Mouse (Mus musculus): ENCODE data around the gene Tenm2.

The Tenm2 gene

DNA sequence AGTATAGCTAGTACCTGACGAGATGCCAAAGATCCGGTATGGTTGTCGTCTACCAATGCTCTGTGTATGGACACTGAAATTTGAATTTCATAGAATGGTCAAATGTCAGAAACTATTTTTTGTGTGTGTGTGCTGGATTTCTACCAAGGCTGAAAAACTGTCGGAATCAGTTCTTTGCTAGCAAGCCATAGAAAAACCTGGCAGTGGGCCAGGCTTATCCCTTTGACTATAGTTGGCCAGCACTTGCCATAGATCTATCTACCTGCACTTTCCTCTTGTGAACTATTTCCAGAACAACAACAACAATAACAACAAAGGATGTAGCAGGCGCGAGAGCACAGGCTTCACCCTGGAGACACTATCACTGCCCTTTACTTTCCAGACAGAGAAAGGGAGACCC lies 1098.5 kb downstream of the Tenm2 start:
- no peak for DNase-seq (ENCODE audit: low spot score in 2 of 2)

DNA sequence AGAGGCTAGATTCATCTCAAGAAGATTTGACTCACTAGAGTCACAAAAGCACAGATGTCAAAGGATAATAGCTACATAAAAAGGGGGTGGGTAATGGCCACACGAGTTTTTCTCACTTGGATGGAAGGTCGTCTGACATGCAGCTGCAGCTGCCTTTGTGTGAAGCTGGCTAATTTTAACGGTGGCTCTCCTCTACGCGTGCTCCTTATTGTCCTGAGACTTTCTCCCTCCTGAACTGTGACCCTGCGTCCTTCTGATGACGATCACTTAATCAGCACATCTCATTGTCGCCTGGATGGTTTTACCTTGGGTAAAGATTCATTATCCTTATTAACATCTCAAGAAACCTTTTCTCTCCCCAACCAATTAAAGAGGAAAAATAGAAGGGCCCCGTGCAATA lies 1101.1 kb downstream of the Tenm2 start:
- no peak for DNase-seq (ENCODE audit: low spot score in 2 of 2)

DNA sequence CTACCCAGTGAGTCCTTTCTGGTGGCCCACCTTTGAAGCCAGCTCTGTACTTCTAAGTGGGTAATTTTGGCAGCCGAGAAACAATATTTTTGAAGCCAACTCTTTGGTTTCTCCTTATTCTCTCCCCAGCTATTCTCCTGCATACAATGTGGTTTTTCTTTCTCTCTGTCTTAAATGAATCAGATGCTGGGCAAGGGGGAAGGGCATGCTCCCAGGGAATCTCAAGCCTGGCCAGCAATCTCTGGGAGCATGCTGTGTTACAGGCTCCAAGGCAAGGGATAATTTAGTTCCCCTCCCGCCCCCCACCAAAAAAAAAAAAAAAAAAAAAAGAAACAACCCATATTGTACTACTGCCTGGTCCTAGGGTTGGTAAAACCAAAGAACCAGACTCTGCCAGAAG lies 1112.5 kb downstream of the Tenm2 start:
- DNase-seq (ENCODE audit: low spot score in 2 of 2), result no peak

DNA sequence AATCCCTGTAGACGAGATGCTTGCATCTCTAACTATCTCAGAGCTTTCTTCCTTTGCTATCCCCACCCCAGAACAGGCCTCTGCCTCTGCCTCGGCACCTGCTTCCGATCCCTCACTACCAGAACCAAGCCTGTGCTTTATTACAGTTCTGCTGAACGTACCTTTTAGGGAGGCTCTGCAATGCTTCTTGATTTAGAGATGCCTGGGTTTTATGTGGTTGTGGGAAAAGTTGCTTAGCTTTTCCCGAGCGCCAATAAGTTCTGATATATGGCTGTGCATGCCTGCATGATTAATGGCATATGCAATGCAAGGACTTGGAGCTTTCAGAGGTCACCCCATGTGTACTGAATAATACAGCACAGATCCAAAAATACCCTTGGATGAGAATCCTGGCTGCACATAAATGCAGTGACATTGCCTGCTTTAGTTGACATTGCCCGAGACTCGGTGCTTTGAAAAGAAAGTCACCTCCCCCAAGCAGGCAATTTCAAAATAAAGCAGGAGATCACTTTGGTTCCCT lies 1114.3 kb downstream of the Tenm2 start:
- DNase-seq (ENCODE audit: low spot score in 2 of 2), result no peak

DNA sequence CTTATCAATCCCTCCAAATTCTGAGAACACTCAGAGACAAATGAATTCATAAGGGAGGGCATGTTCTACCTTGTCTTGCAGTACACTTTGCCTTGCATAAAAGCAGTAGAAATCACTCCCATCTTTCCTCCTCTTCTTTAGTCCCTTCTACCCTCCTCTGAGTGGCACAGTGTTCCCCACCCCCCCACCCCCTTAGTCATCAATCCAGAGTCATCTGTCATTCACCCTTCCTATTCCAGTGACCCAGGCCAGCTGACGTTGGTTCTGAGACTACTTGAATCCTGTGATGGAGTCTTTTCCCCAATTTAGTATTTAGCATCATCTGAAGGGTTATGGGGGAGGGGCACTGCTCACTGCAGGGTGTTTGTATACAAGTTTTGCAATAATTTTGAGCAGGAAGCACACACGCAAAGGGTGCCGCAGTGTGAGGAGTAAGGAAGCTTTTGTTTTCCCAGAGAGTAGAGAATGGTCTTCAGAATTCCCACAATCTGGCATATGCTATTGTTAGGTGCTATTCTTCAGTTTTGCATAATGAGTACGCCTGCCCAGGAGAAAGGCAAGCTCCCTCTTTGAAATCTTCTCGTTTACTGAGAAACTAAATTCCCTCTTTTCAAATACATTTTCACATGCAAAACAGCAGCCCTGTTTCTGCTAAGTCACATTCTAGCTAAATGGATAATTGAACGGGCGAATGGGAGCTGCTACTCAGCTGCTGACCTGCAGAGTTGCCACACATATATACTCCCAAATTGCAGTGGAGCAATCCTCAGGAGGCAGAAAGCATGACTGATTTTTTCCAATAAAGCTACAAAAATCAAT lies 1115.0 kb downstream of the Tenm2 start:
- no peak for DNase-seq (ENCODE audit: low spot score in 2 of 2)

DNA sequence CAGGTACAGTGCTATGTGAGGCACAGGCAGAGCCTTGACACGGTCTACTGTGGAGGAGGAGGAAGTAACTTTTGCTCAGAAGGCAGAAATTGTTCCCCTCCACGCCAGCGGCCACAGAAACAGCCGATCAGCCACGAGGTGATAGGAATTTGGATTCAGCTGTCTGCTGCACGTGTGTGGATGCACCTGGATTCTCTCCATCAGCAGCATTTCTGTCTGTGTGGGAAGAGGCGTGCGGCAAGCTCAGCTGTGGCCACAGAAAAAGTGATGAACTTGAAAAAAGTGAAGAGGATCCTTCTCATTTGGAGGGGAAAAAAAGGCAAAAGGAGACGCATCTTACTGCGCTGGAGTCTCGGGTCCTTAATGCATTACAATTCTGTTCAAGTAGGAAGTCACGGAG lies 1122.4 kb downstream of the Tenm2 start:
- no peak for DNase-seq (ENCODE audit: low spot score in 2 of 2)

DNA sequence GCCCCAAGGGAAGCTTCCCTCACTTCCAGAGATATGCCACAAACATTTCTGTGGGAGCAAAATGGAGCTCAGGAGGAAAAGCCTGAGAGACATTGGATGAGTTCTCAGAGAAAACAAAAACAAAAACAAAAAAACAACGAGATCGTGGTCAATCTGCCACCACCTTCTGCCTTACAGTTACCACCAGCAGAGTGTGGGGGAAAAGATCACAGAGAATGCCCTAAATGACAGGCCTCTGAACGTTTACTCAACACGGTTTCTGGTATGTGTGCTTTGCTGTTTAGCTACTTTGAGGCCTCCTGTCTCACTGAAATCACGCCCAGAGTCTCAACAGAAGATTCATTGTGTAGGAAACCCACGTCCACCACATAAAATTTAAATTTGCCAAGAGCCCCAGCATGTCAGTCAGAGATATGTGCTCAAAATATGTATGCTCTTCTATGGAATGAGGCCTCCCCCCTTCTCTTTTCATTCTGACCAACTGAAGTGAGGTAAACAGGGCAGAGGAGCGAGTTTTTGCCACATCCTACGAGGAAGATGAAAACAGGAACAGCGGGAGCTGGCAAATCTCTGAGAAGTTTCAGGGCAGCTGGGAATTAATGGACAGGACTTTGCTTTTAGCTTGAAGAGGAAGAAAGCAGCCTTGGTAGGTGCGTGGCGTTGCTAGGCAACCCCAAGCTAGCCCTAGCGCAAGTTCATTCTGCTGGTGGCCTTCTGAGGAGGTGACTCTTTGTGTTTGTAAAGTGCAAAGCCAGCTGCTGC lies 1126.6 kb downstream of the Tenm2 start:
- no peak for DNase-seq (ENCODE audit: low spot score in 2 of 2)

DNA sequence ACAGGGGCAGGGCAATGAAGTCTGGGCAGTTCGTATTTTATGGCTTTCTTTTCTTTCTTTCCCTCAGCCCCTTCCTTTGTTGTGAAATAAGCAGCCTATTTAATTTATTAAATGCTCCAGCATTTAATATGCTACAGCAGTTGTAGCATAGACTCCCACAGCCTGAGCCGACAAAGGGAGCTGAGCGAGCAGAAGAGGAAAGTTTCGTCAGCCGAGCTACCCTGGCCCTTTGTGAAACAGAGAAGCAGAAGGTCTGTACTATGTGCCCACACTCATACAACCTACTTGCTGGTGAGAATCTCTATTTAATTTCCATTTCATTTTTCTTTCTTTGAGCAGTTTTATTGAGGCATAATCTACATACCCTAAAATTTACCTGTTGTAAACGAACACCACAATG lies 1127.9 kb downstream of the Tenm2 start:
- DNase-seq (ENCODE audit: low spot score in 2 of 2), result no peak

DNA sequence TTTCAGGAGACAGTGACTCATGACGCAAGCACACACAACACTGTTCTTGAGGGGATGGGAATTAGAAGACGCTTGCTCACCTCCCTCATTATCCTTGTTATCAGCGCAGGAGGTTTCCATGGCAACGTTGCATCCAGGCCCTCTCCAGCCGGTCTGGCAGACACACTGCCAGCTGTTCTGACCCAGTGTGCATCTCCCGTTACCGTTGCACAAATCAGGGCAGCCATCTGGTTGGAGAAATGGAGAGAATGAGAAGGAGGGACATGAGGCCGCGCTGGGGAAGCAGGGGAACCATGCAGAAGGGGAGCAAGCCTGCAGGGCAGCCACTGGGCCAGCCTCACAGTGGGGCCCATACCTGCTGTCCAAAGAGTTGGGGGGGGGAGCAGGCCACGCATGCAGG lies 1129.1 kb downstream of the Tenm2 start:
- no peak for DNase-seq (ENCODE audit: low spot score in 2 of 2)

DNA sequence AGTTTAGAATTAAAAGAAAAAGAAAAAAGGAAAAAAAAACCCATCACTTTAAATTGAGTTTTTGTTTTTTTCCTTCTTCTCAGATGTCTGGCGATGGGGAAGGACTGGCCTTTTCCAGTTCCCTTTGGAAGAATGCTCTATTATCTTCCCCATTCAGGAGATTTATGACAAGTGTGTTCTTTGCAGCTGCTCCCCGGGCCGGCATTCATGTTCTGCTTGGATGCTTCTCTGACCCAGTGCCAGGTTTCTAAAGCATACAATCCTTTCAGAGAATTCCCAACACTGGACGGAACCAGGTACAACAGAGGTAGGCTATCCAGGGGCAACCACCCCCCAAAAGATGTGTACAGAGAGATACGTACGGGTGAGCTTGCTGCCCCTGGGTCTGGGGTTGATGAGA lies 1132.2 kb downstream of the Tenm2 start:
- no peak for DNase-seq (ENCODE audit: low spot score in 2 of 2)

DNA sequence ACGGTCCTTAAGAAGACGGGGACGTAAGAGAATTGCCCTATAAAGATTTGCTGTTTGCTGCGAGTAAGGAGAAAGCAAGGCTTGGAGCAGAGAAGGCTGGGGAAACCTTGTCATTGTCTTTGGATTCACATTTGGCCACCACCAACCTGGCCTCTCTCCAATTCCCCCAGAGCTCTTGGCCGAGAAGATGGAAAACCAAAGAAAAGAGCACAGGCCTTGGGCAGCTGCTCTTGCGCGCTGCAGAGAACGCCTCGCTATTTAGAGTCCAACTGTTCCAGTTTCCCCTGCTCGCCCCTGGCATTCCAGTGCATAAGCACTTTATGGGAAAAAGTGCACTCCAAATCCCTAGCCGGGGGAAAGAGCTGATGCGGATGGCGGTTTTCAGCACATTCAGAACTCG lies 1139.5 kb downstream of the Tenm2 start:
- no peak for DNase-seq (ENCODE audit: low spot score in 2 of 2)

DNA sequence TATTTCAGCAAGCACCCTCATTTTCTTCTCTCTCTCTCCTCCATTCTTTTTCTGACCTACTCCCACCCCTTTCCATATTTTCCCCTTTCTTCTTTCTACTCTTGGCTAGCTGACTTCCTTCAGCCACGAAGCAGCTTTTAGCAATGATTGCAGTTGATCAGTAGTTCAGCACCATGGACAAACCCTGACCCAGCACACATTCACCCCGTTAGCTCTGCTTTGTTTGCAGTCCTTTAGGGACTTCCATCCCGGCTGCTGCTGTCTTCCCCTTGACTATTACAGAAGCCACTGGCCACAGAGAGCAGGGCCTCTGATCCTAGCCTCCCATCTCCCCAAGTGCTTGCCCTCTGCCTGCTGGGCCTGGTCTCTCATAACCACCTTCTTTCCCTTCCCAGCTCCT lies 1145.6 kb downstream of the Tenm2 start:
- DNase-seq (ENCODE audit: low spot score in 2 of 2), result no peak

DNA sequence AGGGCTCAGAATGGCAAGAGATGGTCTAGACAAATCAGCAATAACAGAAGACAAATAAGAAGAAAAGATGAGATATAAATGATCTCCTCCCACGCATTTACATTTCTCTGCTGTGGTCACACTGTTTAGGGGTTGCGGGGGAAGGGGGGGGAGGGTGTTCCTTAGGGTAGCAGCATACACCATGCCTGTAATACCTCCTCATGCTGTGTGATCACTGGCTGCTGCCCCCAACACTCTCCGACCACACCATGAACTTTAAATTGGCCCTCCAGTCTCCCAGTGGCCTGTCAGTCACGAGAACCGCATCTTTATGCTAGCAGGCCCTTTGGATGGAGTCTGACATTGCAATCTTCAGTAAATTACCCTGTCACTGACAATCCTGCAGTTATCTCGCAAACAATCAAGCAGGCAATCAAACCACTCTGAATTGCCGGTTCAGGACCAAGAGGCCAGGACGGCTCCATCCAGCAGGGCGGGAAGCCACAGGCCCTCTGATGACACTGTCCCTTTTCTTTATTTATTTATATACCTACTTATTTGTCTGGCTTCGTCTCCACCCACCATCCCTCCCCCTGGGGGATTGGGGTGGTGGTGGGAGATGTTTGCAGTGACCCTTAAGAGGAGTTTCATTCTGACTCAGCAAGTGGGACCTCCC lies 1154.2 kb downstream of the Tenm2 start:
- DNase-seq (ENCODE audit: low spot score in 2 of 2), result no peak

DNA sequence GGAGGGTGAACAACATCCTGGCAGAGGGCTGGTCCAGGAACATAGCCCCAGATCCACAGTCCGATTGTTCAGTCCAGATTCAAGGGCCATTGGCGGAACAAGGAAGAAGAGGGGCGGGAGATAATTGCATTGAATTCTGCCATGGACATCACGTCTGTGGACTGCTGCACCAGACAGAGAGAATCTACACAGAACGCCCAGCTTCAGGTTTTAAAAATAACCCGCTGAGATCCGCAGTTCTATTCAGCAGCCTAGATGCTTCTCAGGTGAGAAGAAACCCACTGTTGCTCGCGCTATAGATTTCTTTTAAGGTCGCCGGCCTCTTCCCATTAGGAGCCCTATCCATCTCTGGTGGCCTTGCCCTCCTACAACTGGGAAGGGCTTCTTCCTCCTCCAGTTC lies 1155.0 kb downstream of the Tenm2 start:
- DNase-seq (ENCODE audit: low spot score in 2 of 2), result no peak

DNA sequence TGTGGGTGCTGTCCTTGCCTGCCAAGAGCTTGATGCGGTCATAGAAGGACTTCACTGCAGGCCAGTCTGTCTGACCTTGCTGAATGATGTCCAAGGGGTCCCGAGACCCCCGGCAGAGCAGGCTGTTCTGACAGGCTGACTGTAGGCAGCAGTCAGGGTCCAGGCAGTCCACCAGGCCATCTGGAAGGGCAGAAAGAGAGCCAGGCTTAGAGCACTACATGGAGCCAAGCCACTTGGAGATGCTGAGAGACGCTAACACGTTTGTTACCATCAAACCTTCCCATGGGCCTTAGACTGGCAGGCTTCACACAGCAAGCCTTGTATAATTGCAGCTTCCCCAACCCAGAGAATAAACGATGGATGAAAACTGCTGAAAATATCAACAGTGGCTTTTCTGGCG lies 1157.4 kb downstream of the Tenm2 start:
- DNase-seq (ENCODE audit: low spot score in 2 of 2), result no peak

DNA sequence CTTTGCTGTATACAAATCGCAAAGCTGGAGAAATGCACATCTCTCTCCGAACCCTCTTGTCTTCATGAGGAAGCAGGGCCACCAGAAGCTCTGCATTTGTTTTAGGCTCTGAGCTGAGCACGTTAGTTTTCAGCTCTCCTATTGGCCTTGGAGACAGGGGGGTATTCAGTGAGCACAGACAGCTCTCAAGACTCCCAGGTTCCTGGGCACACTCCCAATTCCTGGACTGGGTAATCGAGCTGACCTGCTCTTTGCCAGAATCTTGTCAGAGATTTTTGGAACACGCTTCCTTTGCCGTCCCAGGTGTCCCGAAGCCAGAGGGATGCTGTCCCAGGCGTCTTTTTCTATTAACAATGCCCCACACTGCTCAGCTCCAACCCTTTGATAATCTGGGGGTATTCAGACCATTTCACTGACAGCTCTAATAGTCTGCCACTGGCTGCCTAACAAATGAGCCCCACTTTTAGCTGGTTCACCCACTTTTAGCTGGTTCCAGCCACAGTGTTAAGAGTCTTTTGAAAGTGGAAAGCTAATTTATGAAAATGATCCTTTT lies 1161.7 kb downstream of the Tenm2 start:
- no peak for DNase-seq (ENCODE audit: low spot score in 2 of 2)

DNA sequence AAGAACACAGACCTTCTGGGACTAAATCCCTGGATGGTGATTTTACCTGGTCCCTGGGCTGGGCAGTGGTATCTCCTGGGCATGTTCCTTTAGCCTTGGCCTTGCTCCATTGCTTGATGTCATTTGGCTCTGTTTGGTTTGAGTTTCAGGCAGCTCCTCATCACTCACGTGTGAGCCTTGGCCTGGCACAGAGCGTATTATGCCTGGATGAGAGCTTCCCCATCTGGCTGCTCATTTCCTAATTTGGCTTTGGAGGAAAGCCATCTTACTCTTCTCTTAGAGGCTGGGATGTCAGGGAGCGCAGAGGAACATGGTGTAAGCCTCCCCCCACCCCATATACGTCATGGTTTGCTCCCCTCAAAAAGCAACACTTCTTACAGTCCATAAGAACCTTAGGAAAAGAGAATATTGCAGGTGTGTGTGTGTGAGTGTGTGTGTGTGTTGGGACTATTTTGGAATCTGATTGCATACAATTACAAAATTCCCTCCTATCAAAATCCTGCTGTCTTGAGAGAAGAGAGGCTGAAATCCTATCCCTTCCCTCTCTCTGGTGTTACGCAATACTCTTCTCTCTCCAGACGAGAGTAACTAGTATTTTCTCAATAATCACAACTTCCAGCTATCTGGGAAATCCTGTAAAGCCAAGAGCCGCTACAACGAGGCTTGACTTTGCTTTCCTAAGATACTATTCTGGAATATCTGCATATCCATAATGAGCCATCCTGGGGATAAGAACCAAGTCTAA lies 1162.5 kb downstream of the Tenm2 start:
- DNase-seq (ENCODE audit: low spot score in 2 of 2), result no peak

DNA sequence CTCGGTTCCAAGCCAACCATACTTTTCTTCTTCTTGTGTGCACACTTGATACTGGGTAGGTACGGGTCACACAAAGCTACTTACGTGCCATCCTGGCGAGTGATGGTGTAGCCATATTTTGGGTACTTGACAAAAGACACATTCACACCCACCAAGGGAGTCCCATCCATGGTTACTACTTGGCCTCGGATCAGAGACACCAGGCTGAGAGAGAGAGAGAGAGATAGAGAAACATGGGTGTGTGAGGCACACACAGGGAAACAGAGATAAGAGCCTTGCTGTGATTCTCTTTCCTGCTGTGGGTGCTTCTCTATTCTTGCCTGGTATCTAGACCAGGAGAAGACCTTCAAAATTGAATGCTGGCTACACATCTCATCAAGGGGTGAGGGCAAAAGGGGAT lies 1163.1 kb downstream of the Tenm2 start:
- no peak for DNase-seq (ENCODE audit: low spot score in 2 of 2)

DNA sequence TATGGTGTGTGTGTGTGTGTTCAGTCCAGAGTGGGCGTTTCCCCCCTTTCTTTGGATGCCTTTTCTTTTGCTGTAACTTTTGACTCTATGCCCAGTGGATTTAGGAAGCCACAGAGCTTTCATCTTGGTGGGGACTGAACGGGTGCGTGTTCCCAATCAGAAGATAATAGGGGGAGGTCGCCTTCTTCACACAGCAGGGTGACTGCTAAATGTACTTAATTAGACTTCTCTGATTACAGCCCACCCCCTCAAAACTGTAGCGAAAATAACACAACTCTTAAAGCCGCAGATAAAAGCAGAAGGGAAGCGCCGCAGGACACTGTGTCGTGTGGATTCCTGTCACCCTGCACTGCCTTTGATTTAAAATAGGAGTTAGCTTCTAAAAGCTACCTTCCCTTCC lies 1163.7 kb downstream of the Tenm2 start:
- no peak for DNase-seq (ENCODE audit: low spot score in 2 of 2)

DNA sequence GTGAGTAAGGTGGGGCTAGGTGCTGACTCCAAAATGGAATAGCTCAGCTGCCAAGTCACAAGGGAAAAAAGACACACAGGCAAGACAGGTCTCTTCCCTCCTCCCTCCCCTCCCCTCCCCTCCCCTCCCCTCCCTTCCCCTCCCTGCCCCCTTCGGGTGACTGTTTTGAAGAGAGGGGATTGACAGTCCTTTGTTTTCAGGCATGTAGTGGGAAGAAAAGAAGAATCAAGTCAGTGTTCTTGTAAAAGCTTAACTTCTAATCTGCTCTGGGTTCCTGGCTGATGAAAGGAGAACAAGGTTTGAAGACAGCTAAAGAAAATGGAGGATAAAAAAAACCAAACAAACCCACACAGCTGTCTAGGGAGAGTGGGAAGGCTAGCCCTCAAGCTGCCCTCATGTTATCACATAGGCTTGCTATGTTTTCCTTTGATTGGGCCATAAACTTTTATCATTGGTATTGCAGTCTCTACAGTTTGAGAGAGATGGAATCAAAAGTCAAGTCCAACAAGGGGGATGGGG lies 1176.4 kb downstream of the Tenm2 start:
- no peak for DNase-seq (ENCODE audit: low spot score in 2 of 2)

DNA sequence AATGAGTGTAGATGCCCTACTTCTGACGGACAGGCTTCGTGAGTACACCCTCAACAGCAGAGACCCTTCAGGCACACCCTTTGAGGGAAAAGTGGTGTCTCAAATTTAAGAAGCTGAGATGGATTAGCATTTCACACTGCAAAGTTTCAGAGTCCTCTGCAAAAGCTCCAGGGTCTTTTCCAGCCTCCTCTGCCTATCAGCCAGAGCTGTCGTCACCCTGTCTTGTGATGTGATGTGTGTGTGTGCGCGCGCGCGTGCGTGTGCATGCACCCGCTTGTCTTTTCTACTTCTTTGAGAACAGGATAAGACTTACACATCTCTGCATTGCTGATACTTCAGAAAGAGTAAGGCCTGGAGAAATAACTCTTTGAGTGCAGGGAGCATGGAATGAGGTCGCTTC lies 1179.2 kb downstream of the Tenm2 start:
- no peak for DNase-seq (ENCODE audit: low spot score in 2 of 2)
